Mouse (Mus musculus) spleen, postnatal 36 days (tissue): ENCODE data around the gene Obscn.

ENCODE experiments used
- DNase-seq, 2 experiments: peaks; one replicate each; pipeline ENCODE4 v3.0.0; 2022; ENCODE audit warnings: low spot score in 2 of 2, mixed read lengths in 1 of 2

Gene Obscn

GRCm38 (mm10) chr11:59141772-59142370 is 5.7 kb upstream of the Obscn start:
- no peak for DNase-seq

- no peak for DNase-seq
Observed at GRCm38 (mm10) chr11:59138537-59139486, 2.6 kb upstream of the Obscn start.

GRCm38 (mm10) chr11:59136994-59137706 is 948 bp upstream of the Obscn start:
- no peak for DNase-seq

- DNase-seq: no peak
Observed at GRCm38 (mm10) chr11:59135051-59135820, 966 bp downstream of the Obscn start.

GRCm38 (mm10) chr11:59134373-59134997 is 1.7 kb downstream of the Obscn start:
- no peak for DNase-seq

GRCm38 (mm10) chr11:59132065-59132464 is 4.1 kb downstream of the Obscn start:
- DNase-seq: no peak

- no peak for DNase-seq
Observed at GRCm38 (mm10) chr11:59131348-59131919, 4.8 kb downstream of the Obscn start.

- DNase-seq: no peak
Observed at GRCm38 (mm10) chr11:59130782-59131181, 5.4 kb downstream of the Obscn start.

- DNase-seq: no peak
Observed at GRCm38 (mm10) chr11:59105945-59106344, 30.3 kb downstream of the Obscn start.

- no peak for DNase-seq
Observed at GRCm38 (mm10) chr11:59102324-59102723, 33.9 kb downstream of the Obscn start.

GRCm38 (mm10) chr11:59098339-59098738 is 37.9 kb downstream of the Obscn start:
- peak in 1 of 2 experiments; percentile 34 for DNase-seq

- DNase-seq: no peak
Observed at GRCm38 (mm10) chr11:59097770-59098169, 38.4 kb downstream of the Obscn start.

GRCm38 (mm10) chr11:59094213-59094612 is 42.0 kb downstream of the Obscn start:
- DNase-seq: no peak

GRCm38 (mm10) chr11:59087581-59087980 is 48.6 kb downstream of the Obscn start:
- no peak for DNase-seq

- no peak for DNase-seq
Observed at GRCm38 (mm10) chr11:59085200-59085599, 51.0 kb downstream of the Obscn start.

- DNase-seq: no peak
Observed at GRCm38 (mm10) chr11:59083125-59083524, 53.1 kb downstream of the Obscn start.

GRCm38 (mm10) chr11:59078311-59078710 is 57.9 kb downstream of the Obscn start:
- no peak for DNase-seq

GRCm38 (mm10) chr11:59070321-59070720 is 65.9 kb downstream of the Obscn start:
- DNase-seq: no peak

- DNase-seq: no peak
Observed at GRCm38 (mm10) chr11:59068922-59069321, 67.3 kb downstream of the Obscn start.

GRCm38 (mm10) chr11:59068433-59068832 is 67.8 kb downstream of the Obscn start:
- DNase-seq: no peak

- DNase-seq: no peak
Observed at GRCm38 (mm10) chr11:59067921-59068320, 68.3 kb downstream of the Obscn start.
